Mouse (Mus musculus) stomach, postnatal 0 days (tissue): Measurements from ENCODE around the gene Cd99l2.

Experiments used
- CTCF ChIP-seq: IDR thresholded peaks from 2 replicates; pipeline ENCODE4 v1.5.1; 2016; ENCODE audit warnings: antibody characterized with exemption, low read depth, mild to moderate bottlenecking, moderate library complexity
- EP300 ChIP-seq: optimal IDR thresholded peaks from 2 replicates; pipeline ENCODE3; 2016; ENCODE audit warnings: antibody characterized with exemption

DNA sequence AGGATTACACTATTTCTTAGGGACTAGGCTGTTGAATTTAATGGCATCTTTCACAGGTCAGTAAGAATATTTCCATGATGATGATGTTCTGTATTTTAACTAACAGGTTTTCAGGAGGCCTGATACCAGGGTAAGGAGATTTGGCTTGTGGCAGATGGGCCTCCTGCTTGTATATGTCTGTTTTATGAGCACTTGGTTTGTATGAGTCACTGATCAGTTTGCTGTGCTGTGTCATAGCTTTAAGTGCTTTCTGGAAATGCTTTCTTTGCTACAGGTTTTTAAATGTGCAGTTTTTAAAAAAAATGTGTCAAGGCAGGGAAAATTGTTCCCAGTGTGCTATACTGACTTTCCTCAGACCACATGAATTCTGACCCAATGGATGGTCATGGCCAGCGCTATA lies 115.9 kb downstream of the Cd99l2 start:
- TF ChIP-seq CTCF: no peak
- no peak for TF ChIP-seq EP300
